Mouse (Mus musculus): ENCODE measurements around the gene Gm42517.

DNA sequence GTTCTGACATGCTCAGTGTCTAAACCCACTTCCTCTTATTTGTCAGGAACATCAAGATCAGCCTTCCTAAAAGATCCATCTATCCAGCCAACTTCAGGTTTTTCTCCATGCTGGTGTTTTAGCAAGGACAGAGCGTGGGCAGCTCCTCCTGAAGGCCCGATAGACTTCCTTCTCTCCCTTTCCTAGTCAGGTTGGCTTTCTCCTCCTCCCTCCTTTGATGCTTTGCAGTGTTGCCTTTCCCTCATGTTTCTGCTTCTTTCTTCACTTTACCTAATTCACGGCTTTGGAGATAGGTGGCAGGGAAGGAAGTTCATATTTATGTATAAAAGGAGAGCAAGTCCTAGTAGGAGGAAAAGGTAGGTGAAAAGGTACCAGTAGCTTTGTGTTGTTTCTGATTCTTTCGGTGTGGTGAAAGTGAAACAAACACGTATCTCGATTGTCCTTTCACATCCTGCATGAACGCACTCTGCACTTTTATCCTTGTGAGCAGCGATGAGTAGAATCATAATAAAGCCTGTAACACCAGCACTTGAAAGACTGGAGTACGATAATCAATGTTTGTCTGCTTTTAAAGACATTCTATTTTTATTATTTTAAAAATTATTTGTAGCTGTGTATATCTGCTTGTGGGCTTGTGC is 18.1 kb downstream of the Gm42517 start:
- TF ChIP-seq POLR2A (IDR thresholded peaks at IDR 0.05; ENCODE audit: borderline replicate concordance, extremely low read depth, low read depth, low read length) (no peak), CTCF (IDR thresholded peaks at IDR 0.05; ENCODE audit: insufficient read depth, low read length) (no peak)
